Mouse (Mus musculus): Measurements from ENCODE around the gene Pfkm. TPM values are rescaled to one million over a fixed set of nuclear protein-coding genes. Genes with fewer than 3 reads are reported as not detected.

Gene Pfkm
- polyA plus RNA-seq, 1 experiment: 4.8 TPM

DNA sequence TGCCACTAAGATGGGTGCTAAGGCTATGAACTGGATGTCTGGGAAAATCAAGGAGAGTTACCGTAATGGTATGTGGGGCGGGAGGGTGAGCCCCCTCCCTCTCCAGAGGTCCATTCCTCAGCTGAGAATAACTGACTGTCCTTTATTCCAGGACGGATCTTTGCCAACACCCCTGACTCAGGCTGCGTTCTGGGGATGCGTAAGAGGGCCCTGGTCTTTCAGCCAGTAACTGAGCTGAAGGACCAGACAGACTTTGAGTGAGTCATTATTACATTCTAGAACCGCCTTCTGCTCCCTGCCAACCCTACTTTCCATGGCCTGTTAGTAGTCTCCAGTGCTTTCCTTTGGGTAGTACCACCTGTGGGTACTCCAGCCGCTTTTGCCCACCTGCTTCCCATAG, 39.1 kb downstream of the Pfkm start:
- Histone ChIP-seq H3K36me3 (ENCODE audit: control insufficient read depth, insufficient read depth, low read length) (peaks cover 30% of the 10 kb centered on the region), H3K4me1 (ENCODE audit: control insufficient read depth, insufficient read depth, insufficient read length, low read length) (no peaks in the 10 kb centered on the region), H3K27me3 (ENCODE audit: control insufficient read depth, insufficient read depth, low read length) (no peaks in the 10 kb centered on the region), H3K4me3 (ENCODE audit: low read depth, low read length) (no peak overlapping the region), H3K27ac (ENCODE audit: insufficient read depth, low read depth, low read length) (no peak overlapping the region)
- WGBS: 92% methylated on average over 7 of the region's 7 CpGs
- TF ChIP-seq CTCF (IDR thresholded peaks at IDR 0.05; ENCODE audit: extremely low read depth, insufficient read length, insufficient replicate concordance, low read depth, low read length) (no peak), POLR2A (IDR thresholded peaks at IDR 0.05; ENCODE audit: low read depth, low read length) (no peak)

GRCm38 (mm10) chr15:98131942-98132655, 39.7 kb downstream of the Pfkm start:
- 77% methylated on average over 15 of the region's 15 CpGs for whole genome bisulfite sequencing

GRCm38 (mm10) chr15:98133471-98133870, 41.1 kb downstream of the Pfkm start:
- Histone ChIP-seq H3K36me3 (ENCODE audit: control insufficient read depth, insufficient read depth, low read length) (peaks cover 40% of the 10 kb centered on the region), H3K27ac (ENCODE audit: insufficient read depth, low read depth, low read length) (no peak overlapping the region)

More at GRCm38 (mm10) chr15:98131942-98132655, 39.7 kb downstream of the Pfkm start:
- Histone ChIP-seq H3K27me3 (ENCODE audit: control insufficient read depth, insufficient read depth, low read length) (no peaks in the 10 kb centered on the region), H3K27ac (ENCODE audit: insufficient read depth, low read depth, low read length) (no peak overlapping the region), H3K4me3 (ENCODE audit: low read depth, low read length) (no peak overlapping the region), H3K36me3 (ENCODE audit: control insufficient read depth, insufficient read depth, low read length) (peaks cover 35% of the 10 kb centered on the region), H3K4me1 (ENCODE audit: control insufficient read depth, insufficient read depth, insufficient read length, low read length) (no peaks in the 10 kb centered on the region)
- TF ChIP-seq POLR2A (IDR thresholded peaks at IDR 0.05; ENCODE audit: low read depth, low read length) (no peak), CTCF (IDR thresholded peaks at IDR 0.05; ENCODE audit: extremely low read depth, insufficient read length, insufficient replicate concordance, low read depth, low read length) (no peak)

DNA sequence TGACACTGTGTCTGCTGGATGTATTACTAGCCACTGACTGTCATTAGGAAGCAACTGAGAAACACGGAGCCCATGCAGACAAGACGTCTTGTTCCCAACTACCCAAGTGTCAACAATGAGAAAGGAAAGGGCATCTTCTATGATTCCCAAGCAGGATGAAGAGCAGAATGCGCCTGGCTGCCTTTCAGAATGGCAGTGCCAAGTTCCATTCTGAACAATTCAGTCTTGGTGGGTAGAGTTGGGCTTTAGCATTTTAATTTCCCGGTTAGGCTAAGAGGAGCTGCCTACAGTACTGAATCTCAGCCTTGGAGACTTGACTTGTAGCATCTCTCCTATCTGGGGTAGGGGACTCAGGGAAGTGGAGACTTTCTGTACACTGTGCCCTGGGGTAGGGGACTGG, 41.6 kb downstream of the Pfkm start:
- TF ChIP-seq CTCF (IDR thresholded peaks at IDR 0.05; ENCODE audit: extremely low read depth, insufficient read length, insufficient replicate concordance, low read depth, low read length): no peak
- TF ChIP-seq POLR2A (IDR thresholded peaks at IDR 0.05; ENCODE audit: low read depth, low read length): no peak
- no peaks in the 10 kb centered on the region for H3K27me3 ChIP-seq (ENCODE audit: control insufficient read depth, insufficient read depth, low read length)
- H3K36me3 ChIP-seq (ENCODE audit: control insufficient read depth, insufficient read depth, low read length): peaks cover 43% of the 10 kb centered on the region
- H3K4me1 ChIP-seq (ENCODE audit: control insufficient read depth, insufficient read depth, insufficient read length, low read length): peaks cover 3% of the 10 kb centered on the region; the same call in 1 of the 2 replicates
- 89% methylated on average over 4 of the region's 4 CpGs for WGBS
- H3K4me3 ChIP-seq (ENCODE audit: low read depth, low read length): no peak overlapping the region
- no peak overlapping the region for H3K27ac ChIP-seq (ENCODE audit: insufficient read depth, low read depth, low read length)

More at GRCm38 (mm10) chr15:98133471-98133870, 41.1 kb downstream of the Pfkm start:
- Histone ChIP-seq H3K27me3 (ENCODE audit: control insufficient read depth, insufficient read depth, low read length) (no peaks in the 10 kb centered on the region), H3K4me1 (ENCODE audit: control insufficient read depth, insufficient read depth, insufficient read length, low read length) (no peaks in the 10 kb centered on the region), H3K4me3 (ENCODE audit: low read depth, low read length) (no peak overlapping the region)
- 93% methylated on average over 3 of the region's 3 CpGs for WGBS
- no peak for TF ChIP-seq POLR2A (IDR thresholded peaks at IDR 0.05; ENCODE audit: low read depth, low read length)
- no peak for TF ChIP-seq CTCF (IDR thresholded peaks at IDR 0.05; ENCODE audit: extremely low read depth, insufficient read length, insufficient replicate concordance, low read depth, low read length)

- Histone ChIP-seq H3K27ac (ENCODE audit: insufficient read depth, low read depth, low read length) (no peak overlapping the region), H3K4me1 (ENCODE audit: control insufficient read depth, insufficient read depth, insufficient read length, low read length) (peaks cover 3% of the 10 kb centered on the region; the same call in 1 of the 2 replicates), H3K4me3 (ENCODE audit: low read depth, low read length) (no peak overlapping the region), H3K27me3 (ENCODE audit: control insufficient read depth, insufficient read depth, low read length) (no peaks in the 10 kb centered on the region), H3K36me3 (ENCODE audit: control insufficient read depth, insufficient read depth, low read length) (peaks cover 43% of the 10 kb centered on the region)
- WGBS: 84% methylated on average over 3 of the region's 3 CpGs
- TF ChIP-seq POLR2A (IDR thresholded peaks at IDR 0.05; ENCODE audit: low read depth, low read length) (no peak), CTCF (IDR thresholded peaks at IDR 0.05; ENCODE audit: extremely low read depth, insufficient read length, insufficient replicate concordance, low read depth, low read length) (no peak)
These were observed 42.3 kb downstream of the Pfkm start for GRCm38 (mm10) chr15:98134666-98135065.

DNA sequence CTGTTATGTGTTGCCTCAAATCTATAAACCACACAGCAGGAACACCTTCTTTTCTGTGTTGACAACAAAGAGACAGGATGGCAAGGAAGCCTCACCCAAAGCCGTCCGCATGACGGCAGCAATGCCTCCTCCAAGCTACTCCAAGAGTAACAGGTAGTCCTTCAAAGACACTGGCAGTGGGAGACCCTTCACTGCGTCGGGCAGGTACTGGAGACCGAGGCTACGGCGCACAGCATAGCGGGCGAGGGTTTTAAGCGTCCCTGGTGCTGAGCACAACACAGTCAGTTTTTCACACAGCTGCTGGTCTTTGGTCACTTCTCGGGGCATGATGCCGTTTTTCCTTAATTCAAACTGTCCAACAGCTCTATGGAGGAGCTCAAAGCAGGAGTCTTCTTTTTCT, 43.3 kb downstream of the Pfkm start:
- Histone ChIP-seq H3K4me1 (ENCODE audit: control insufficient read depth, insufficient read depth, insufficient read length, low read length) (peaks cover 5% of the 10 kb centered on the region; the same call in 1 of the 2 replicates), H3K27me3 (ENCODE audit: control insufficient read depth, insufficient read depth, low read length) (no peaks in the 10 kb centered on the region), H3K36me3 (ENCODE audit: control insufficient read depth, insufficient read depth, low read length) (peaks cover 47% of the 10 kb centered on the region), H3K27ac (ENCODE audit: insufficient read depth, low read depth, low read length) (no peak overlapping the region), H3K4me3 (ENCODE audit: low read depth, low read length) (no peak overlapping the region)
- WGBS: 95% methylated on average over 13 of the region's 13 CpGs
- TF ChIP-seq POLR2A (IDR thresholded peaks at IDR 0.05; ENCODE audit: low read depth, low read length) (no peak), CTCF (IDR thresholded peaks at IDR 0.05; ENCODE audit: extremely low read depth, insufficient read length, insufficient replicate concordance, low read depth, low read length) (no peak)

DNA sequence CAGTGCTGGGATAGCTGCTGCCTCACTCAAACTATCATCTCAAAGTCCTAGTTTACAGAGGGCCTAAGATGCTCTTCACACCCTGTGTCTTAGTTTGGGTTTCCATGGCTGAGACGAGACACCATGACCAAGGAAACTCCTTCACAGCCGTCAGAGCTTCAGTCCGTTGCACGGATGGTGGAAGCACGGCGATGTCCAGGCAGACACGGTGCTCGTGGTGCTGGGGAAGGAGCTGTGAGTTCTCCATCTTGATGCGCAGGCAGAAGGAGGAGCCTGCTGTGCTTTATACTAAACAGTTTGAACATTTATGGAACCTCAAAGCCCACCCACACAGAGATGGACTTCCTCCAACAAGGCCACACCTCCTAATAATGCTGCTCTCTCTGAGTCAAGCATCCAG, 44.5 kb downstream of the Pfkm start:
- H3K36me3 ChIP-seq (ENCODE audit: control insufficient read depth, insufficient read depth, low read length): peaks cover 56% of the 10 kb centered on the region
- H3K27me3 ChIP-seq (ENCODE audit: control insufficient read depth, insufficient read depth, low read length): no peaks in the 10 kb centered on the region
- H3K4me1 ChIP-seq (ENCODE audit: control insufficient read depth, insufficient read depth, insufficient read length, low read length): peaks cover 9% of the 10 kb centered on the region
- no peak overlapping the region for H3K27ac ChIP-seq (ENCODE audit: insufficient read depth, low read depth, low read length)
- H3K4me3 ChIP-seq (ENCODE audit: low read depth, low read length): no peak overlapping the region
- TF ChIP-seq POLR2A (IDR thresholded peaks at IDR 0.05; ENCODE audit: low read depth, low read length): no peak
- TF ChIP-seq CTCF (IDR thresholded peaks at IDR 0.05; ENCODE audit: extremely low read depth, insufficient read length, insufficient replicate concordance, low read depth, low read length): no peak
- WGBS: 91% methylated on average over 9 of the region's 9 CpGs

Measured in small intestine, adult 2 months (tissue).